Mouse (Mus musculus): Measurements from ENCODE around the gene 3110001I22Rik.

- TF ChIP-seq CTCF (IDR thresholded peaks at IDR 0.05; ENCODE audit: low read depth, low read length) (no peak), TAL1 (conservative IDR thresholded peaks at IDR 0.05; ENCODE audit: low read depth, low read length) (no peak)
Observed at GRCm38 (mm10) chr16:13704676-13705075, 32.9 kb downstream of the 3110001I22Rik start.
